ENCODE assay signal across 19 mouse cellular contexts in genomic region chr1:165722531-165723123, GRCm38 (mm10). TPM values are rescaled to one million over a fixed set of nuclear protein-coding genes. Genes with fewer than 3 reads are reported as not detected.
DNase-seq lines count a peak whose midpoint lies in the region; ATAC-seq and TF ChIP-seq lines count a peak whose summit lies in the region.
"Had no signal": no experiment of that assay in that cellular context is flagged by ENCODE, and none has a peak within 500 bp of the region (broad histone marks: within the 10 kb centered on the region; RNA-seq: fewer than 3 reads in every experiment).

No protein-coding gene starts in this region.

- DNase-seq in kidney, postnatal 10 days = peak; percentile 1
- DNase-seq in kidney, adult 11 months = no peak
- peak; percentile 79 for DNase-seq in induced T-regulatory cell, adult 2 months (ENCODE audit: low read depth)
- no peak for DNase-seq in left cerebral cortex, postnatal 25 days (ENCODE audit: low spot score in 2 of 2)
- DNase-seq in left cerebral cortex, adult 2 months (ENCODE audit: extremely low spot score in 1 of 2, low spot score in 2 of 2) = no peak
- DNase-seq: adrenal gland, adult 8-10 months; cerebellum, adult 11 months; cerebellum, adult 8-10 months; cerebellum, postnatal 14 days; gastrocnemius, postnatal 10 days; heart, adult 2 months had no signal

- intact Hi-C loops in left cerebral cortex, postnatal 25 days (cut with DNase I) = no loop called here
- intact Hi-C loops in left cerebral cortex, adult 2 months (cut with DNase I) = no loop called here

- H3K4me3 ChIP-seq in left cerebral cortex, adult 2 months = no peak overlapping the region
- H3K4me3 ChIP-seq: embryonic facial prominence, embryonic 13.5 days; forebrain, embryonic 12.5 days; heart, adult 2 months; heart, embryonic 12.5 days; hindbrain, embryonic 10.5 days had no signal

- no peak overlapping the region for H3K27ac ChIP-seq in left cerebral cortex, adult 2 months
- H3K27ac ChIP-seq: embryonic facial prominence, embryonic 13.5 days; forebrain, embryonic 12.5 days; heart, adult 2 months; hindbrain, embryonic 14.5 days had no signal

- peak; percentile 65 for ATAC-seq in CD4-positive, CD25-positive, alpha-beta regulatory T cell, adult 4 months
- ATAC-seq in megakaryocyte progenitor cell, adult 5-6 weeks (replicated peaks; ENCODE audit: poor library complexity) = no peak
- ATAC-seq: forebrain, embryonic 16.5 days had no signal

- no peak for TF ChIP-seq CTCF in left cerebral cortex, adult 2 months (IDR thresholded peaks at IDR 0.05)

RNA-seq across cellular contexts. Expression of gene Rcsd1, which starts 13.1 kb away (rescaled TPM):
- 100 to 1,000 TPM; 114 to 159 TPM for polyA plus RNA-seq in CD4-positive, CD25-positive, alpha-beta regulatory T cell, adult 4 months (2017; shearing (Covaris generic))
- 1 to 10 TPM; 4.9 to 6.0 TPM for total RNA-seq in left cerebral cortex, postnatal 25 days (2021)
- 1 to 10 TPM; 4.9 to 5.8 TPM for total RNA-seq in left cerebral cortex, adult 2 months (2021)
- total RNA-seq in megakaryocyte progenitor cell, adult 5-6 weeks (2015) = 48.8 and 48.9 TPM in 2 replicates
- total RNA-seq in megakaryocyte progenitor cell, adult 5-6 weeks (2017) = 110 and 111 TPM in 2 replicates

RNA-seq across cellular contexts. Expression of gene Creg1, which starts 40.9 kb away (rescaled TPM):
- polyA plus RNA-seq in CD4-positive, CD25-positive, alpha-beta regulatory T cell, adult 4 months (2017; shearing (Covaris generic)) = 10 to 100 TPM; 17.4 to 25.9 TPM
- 10 to 100 TPM; 27.1 to 28.5 TPM for total RNA-seq in left cerebral cortex, postnatal 25 days (2021)
- 10 to 100 TPM; 24.8 to 29.0 TPM for total RNA-seq in left cerebral cortex, adult 2 months (2021)
- 261 and 284 TPM in 2 replicates for total RNA-seq in megakaryocyte progenitor cell, adult 5-6 weeks (2015)
- 96.7 and 120 TPM in 2 replicates for total RNA-seq in megakaryocyte progenitor cell, adult 5-6 weeks (2017)

Comparison
In these comparisons a context has a peak if more than half of its experiments do, and no peak if none do; other contexts are left out.
1. DNase-seq: peak in kidney, postnatal 10 days (single experiment) and induced T-regulatory cell, adult 2 months (single experiment); none in kidney, adult 11 months (single experiment), left cerebral cortex, postnatal 25 days (0 of 2) and left cerebral cortex, adult 2 months (0 of 2).
2. RNA of gene Rcsd1, which starts 13.1 kb away (total RNA-seq): 48.8 to 111 TPM in megakaryocyte progenitor cell, adult 5-6 weeks; 4.9 to 6.0 TPM in left cerebral cortex, postnatal 25 days and 4.9 to 5.8 TPM in left cerebral cortex, adult 2 months; every median in the first group is over 4 times any median in the second.